Mouse (Mus musculus) neural tube, embryonic 11.5 days (tissue): ENCODE results near the gene Socs5. TPM values are rescaled to one million over a fixed set of nuclear protein-coding genes. Genes with fewer than 3 reads are reported as not detected.

Source experiments
- ATAC-seq: fragments of 200-750 bp; cut with Nextera tagmentation; 2 replicates; pipeline ENCODE4 v1.8.0; 2017; ENCODE audit warnings: moderate number of reproducible peaks, mild to moderate bottlenecking, moderate TSS enrichment, moderate library complexity; ENCODE audit not compliant: insufficient read depth, low FRiP score, low TSS enrichment
- DNase-seq: peaks from one replicate; pipeline ENCODE4 v3.0.0-alpha.2; 2015; ENCODE audit warnings: low spot score
- H3K27ac ChIP-seq: fragments of 300-500 bp; sonication (generic); 2 replicates; pipeline ENCODE4 v1.5.1; 2014; ENCODE audit warnings: low read depth, mild to moderate bottlenecking, low read length
- H3K27me3 ChIP-seq: fragments of 300-500 bp; sonication (generic); 2 replicates; pipeline ENCODE4 v1.6.1; 2014; ENCODE audit warnings: mild to moderate bottlenecking, low read length, mixed read lengths; ENCODE audit not compliant: control insufficient read depth, insufficient read depth
- H3K36me3 ChIP-seq: fragments of 300-500 bp; sonication (generic); 2 replicates; pipeline ENCODE4 v1.6.1; 2014; ENCODE audit warnings: mild to moderate bottlenecking, low read length, moderate library complexity, mixed read lengths; ENCODE audit not compliant: control insufficient read depth, insufficient read depth
- H3K4me1 ChIP-seq: fragments of 300-500 bp; sonication (generic); 2 replicates; pipeline ENCODE4 v1.6.1; 2014; ENCODE audit warnings: low read length, mixed read lengths; ENCODE audit not compliant: control insufficient read depth, insufficient read depth
- H3K4me2 ChIP-seq: fragments of 300-500 bp; sonication (generic); 2 replicates; pipeline ENCODE4 v1.6.1; 2014; ENCODE audit warnings: low read depth, mild to moderate bottlenecking, moderate library complexity
- H3K4me3 ChIP-seq: fragments of 300-500 bp; sonication (generic); 2 replicates; pipeline ENCODE4 v1.5.1; 2014; ENCODE audit warnings: low read depth, low read length
- H3K9ac ChIP-seq: fragments of 300-500 bp; sonication (generic); 2 replicates; pipeline ENCODE4 v1.6.1; 2014; ENCODE audit warnings: mild to moderate bottlenecking, low read length
- H3K9me3 ChIP-seq: fragments of 300-500 bp; sonication (generic); 2 replicates; pipeline ENCODE4 v1.6.1; 2016; ENCODE audit warnings: low read length; ENCODE audit not compliant: control insufficient read depth
- WGBS: fragments of 180-500 bp; shearing (Covaris S2); extraction: QIAGEN DNeasy Blood & Tissue Kit; methylation state at CpG from one replicate; pipeline ENCODE4 v1.1.7; 2014; 5-methylcytosine and 5-hydroxymethylcytosine counted together
- polyA plus RNA-seq: library from polyadenylated mRNA; unstranded; fragments of >200 nt; fragmentation: Nextera tagmentation; extraction: Ambion mirVana; gene quantifications from 2 replicates; pipeline ENCODE4 v1.2.1, GENCODE M21; 2014

Socs5 gene
- polyA plus RNA-seq, 1 experiment from 2014 or later = 15.4 TPM

- Histone ChIP-seq H3K27ac (no peak overlapping the region), H3K4me2 (no peak overlapping the region), H3K4me1 (no peaks in the 10 kb centered on the region), H3K36me3 (no peaks in the 10 kb centered on the region), H3K4me3 (no peak overlapping the region), H3K9ac (no peak overlapping the region), H3K27me3 (no peaks in the 10 kb centered on the region), H3K9me3 (no peaks in the 10 kb centered on the region)
- DNase-seq = no peak
- 88% methylated on average over 7 of the region's 7 CpGs for WGBS
- no peak for ATAC-seq
Observed at GRCm38 (mm10) chr17:87080724-87081123, 26.8 kb upstream of the Socs5 start.

GRCm38 (mm10) chr17:87082547-87082946, 24.9 kb upstream of the Socs5 start:
- H3K27me3 ChIP-seq = no peaks in the 10 kb centered on the region
- no peak overlapping the region for H3K4me2 ChIP-seq
- no peak overlapping the region for H3K4me3 ChIP-seq
- H3K4me1 ChIP-seq = no peaks in the 10 kb centered on the region
- H3K9ac ChIP-seq = no peak overlapping the region
- H3K36me3 ChIP-seq = no peaks in the 10 kb centered on the region
- ATAC-seq = no peak
- no peaks in the 10 kb centered on the region for H3K9me3 ChIP-seq
- no peak for DNase-seq
- WGBS = 91% methylated on average over 4 of the region's 4 CpGs
- no peak overlapping the region for H3K27ac ChIP-seq

- no peak for DNase-seq
- 87% methylated on average over 5 of the region's 5 CpGs for WGBS
Observed at GRCm38 (mm10) chr17:87083671-87084070, 23.8 kb upstream of the Socs5 start.

GRCm38 (mm10) chr17:87085726-87086125, 21.8 kb upstream of the Socs5 start:
- H3K27me3 ChIP-seq = no peaks in the 10 kb centered on the region
- 82% methylated on average over 6 of the region's 6 CpGs for WGBS
- no peaks in the 10 kb centered on the region for H3K4me1 ChIP-seq
- no peak for DNase-seq
- no peaks in the 10 kb centered on the region for H3K36me3 ChIP-seq
- no peaks in the 10 kb centered on the region for H3K9me3 ChIP-seq
- H3K27ac ChIP-seq = no peak overlapping the region
- H3K9ac ChIP-seq = no peak overlapping the region
- no peak overlapping the region for H3K4me3 ChIP-seq
- no peak overlapping the region for H3K4me2 ChIP-seq
- ATAC-seq = no peak

More at GRCm38 (mm10) chr17:87083671-87084070, 23.8 kb upstream of the Socs5 start:
- Histone ChIP-seq H3K36me3 (no peaks in the 10 kb centered on the region), H3K9ac (no peak overlapping the region), H3K27me3 (no peaks in the 10 kb centered on the region), H3K4me2 (no peak overlapping the region), H3K27ac (no peak overlapping the region), H3K4me1 (no peaks in the 10 kb centered on the region), H3K9me3 (no peaks in the 10 kb centered on the region), H3K4me3 (no peak overlapping the region)
- no peak for ATAC-seq

GRCm38 (mm10) chr17:87089296-87089695, 18.2 kb upstream of the Socs5 start:
- Histone ChIP-seq H3K4me1 (no peaks in the 10 kb centered on the region), H3K36me3 (no peaks in the 10 kb centered on the region), H3K4me3 (no peak overlapping the region), H3K4me2 (no peak overlapping the region), H3K27ac (no peak overlapping the region), H3K27me3 (no peaks in the 10 kb centered on the region), H3K9ac (no peak overlapping the region), H3K9me3 (no peaks in the 10 kb centered on the region)
- WGBS = 90% methylated on average over 7 of the region's 7 CpGs
- ATAC-seq (no peak), DNase-seq (no peak)

- Histone ChIP-seq H3K4me1 (no peaks in the 10 kb centered on the region), H3K4me2 (no peak overlapping the region), H3K4me3 (no peak overlapping the region), H3K9ac (no peak overlapping the region), H3K9me3 (no peaks in the 10 kb centered on the region), H3K27ac (no peak overlapping the region), H3K36me3 (no peaks in the 10 kb centered on the region), H3K27me3 (no peaks in the 10 kb centered on the region)
- DNase-seq (no peak), ATAC-seq (no peak)
- 68% methylated on average over 5 of the region's 5 CpGs for WGBS
Observed at GRCm38 (mm10) chr17:87093061-87093460, 14.4 kb upstream of the Socs5 start.

- DNase-seq (no peak), ATAC-seq (no peak)
- H3K9ac ChIP-seq = no peak overlapping the region
- no peak overlapping the region for H3K4me2 ChIP-seq
- H3K4me1 ChIP-seq = no peaks in the 10 kb centered on the region
- WGBS = 64% methylated on average over 2 of the region's 2 CpGs
- no peak overlapping the region for H3K27ac ChIP-seq
- no peaks in the 10 kb centered on the region for H3K27me3 ChIP-seq
- H3K9me3 ChIP-seq = no peaks in the 10 kb centered on the region
- H3K4me3 ChIP-seq = no peak overlapping the region
- H3K36me3 ChIP-seq = no peaks in the 10 kb centered on the region
Observed at GRCm38 (mm10) chr17:87096951-87097350, 10.5 kb upstream of the Socs5 start.

- ATAC-seq = no peak
- Histone ChIP-seq H3K9ac (no peak overlapping the region), H3K9me3 (no peaks in the 10 kb centered on the region), H3K4me2 (no peak overlapping the region), H3K27ac (no peak overlapping the region), H3K4me3 (no peak overlapping the region), H3K27me3 (no peaks in the 10 kb centered on the region), H3K4me1 (no peaks in the 10 kb centered on the region), H3K36me3 (no peaks in the 10 kb centered on the region)
- WGBS = 92% methylated on average over 5 of the region's 5 CpGs
- DNase-seq = no peak
Observed at GRCm38 (mm10) chr17:87097576-87097975, 9.9 kb upstream of the Socs5 start.

- WGBS = 75% methylated on average over 4 of the region's 4 CpGs
- no peaks in the 10 kb centered on the region for H3K36me3 ChIP-seq
- H3K27ac ChIP-seq = no peak overlapping the region
- H3K27me3 ChIP-seq = no peaks in the 10 kb centered on the region
- no peak overlapping the region for H3K4me2 ChIP-seq
- no peak overlapping the region for H3K9ac ChIP-seq
- no peaks in the 10 kb centered on the region; the same call in 1 of the 2 replicates for H3K4me1 ChIP-seq
- H3K9me3 ChIP-seq = no peaks in the 10 kb centered on the region
- DNase-seq = no peak
- no peak for ATAC-seq
- H3K4me3 ChIP-seq = no peak overlapping the region
Observed at GRCm38 (mm10) chr17:87100947-87101346, 6.5 kb upstream of the Socs5 start.
